Mouse (Mus musculus) retina, embryonic 14.5 days (tissue): ENCODE measurements at regions not wholly inside any gene's neighbourhood (a gene's known extent, or its start where the extent isn't known, plus 50 kb on each side); places are given as distances from the start of the nearest gene placed in this dataset.

Experiments
- DNase-seq: peaks from one replicate; pipeline ENCODE4 v3.0.0-alpha.2; 2015; ENCODE audit warnings: low spot score

GRCm38 (mm10) chr9:52298329-52298728 lies 130.0 kb upstream of the Zc3h12c start:
- DNase-seq = peak; percentile 81

- DNase-seq = no peak
Observed at GRCm38 (mm10) chr9:52294699-52295098, 126.3 kb upstream of the Zc3h12c start.

- DNase-seq = no peak
Observed at GRCm38 (mm10) chr9:52289069-52289468, 120.7 kb upstream of the Zc3h12c start.

- no peak for DNase-seq
Observed at GRCm38 (mm10) chr9:52287761-52288275, 119.4 kb upstream of the Zc3h12c start.

- DNase-seq = peak; percentile 85
Observed at GRCm38 (mm10) chr9:52287246-52287651, 118.9 kb upstream of the Zc3h12c start.

GRCm38 (mm10) chr9:52286104-52286503 lies 117.7 kb upstream of the Zc3h12c start:
- no peak for DNase-seq

GRCm38 (mm10) chr9:52283558-52283957 lies 115.2 kb upstream of the Zc3h12c start:
- no peak for DNase-seq

- no peak for DNase-seq
Observed at GRCm38 (mm10) chr9:52280995-52281394, 112.6 kb upstream of the Zc3h12c start.

GRCm38 (mm10) chr9:52280556-52280955 lies 112.2 kb upstream of the Zc3h12c start:
- no peak for DNase-seq

- DNase-seq = no peak
Observed at GRCm38 (mm10) chr9:52278701-52279023, 110.3 kb upstream of the Zc3h12c start.

- DNase-seq = peak; percentile 38
Observed at GRCm38 (mm10) chr9:52277954-52278700, 109.8 kb upstream of the Zc3h12c start.

- no peak for DNase-seq
Observed at GRCm38 (mm10) chr9:52273994-52274393, 105.6 kb upstream of the Zc3h12c start.

- DNase-seq = no peak
Observed at GRCm38 (mm10) chr9:52272668-52273067, 104.3 kb upstream of the Zc3h12c start.

GRCm38 (mm10) chr9:52271345-52272116 lies 103.2 kb upstream of the Zc3h12c start:
- DNase-seq = no peak

GRCm38 (mm10) chr9:52261538-52261937 lies 93.2 kb upstream of the Zc3h12c start:
- no peak for DNase-seq

GRCm38 (mm10) chr9:52259459-52259858 lies 91.1 kb upstream of the Zc3h12c start:
- no peak for DNase-seq

GRCm38 (mm10) chr9:52255692-52256091 lies 87.3 kb upstream of the Zc3h12c start:
- DNase-seq = peak; percentile 33

- DNase-seq = no peak
Observed at GRCm38 (mm10) chr9:52254475-52254874, 86.1 kb upstream of the Zc3h12c start.

GRCm38 (mm10) chr9:52251455-52251854 lies 83.1 kb upstream of the Zc3h12c start:
- no peak for DNase-seq

GRCm38 (mm10) chr9:52246712-52247111 lies 78.3 kb upstream of the Zc3h12c start:
- no peak for DNase-seq

GRCm38 (mm10) chr9:52244081-52244480 lies 75.7 kb upstream of the Zc3h12c start:
- DNase-seq = no peak

GRCm38 (mm10) chr9:52243032-52243431 lies 74.7 kb upstream of the Zc3h12c start:
- no peak for DNase-seq

- no peak for DNase-seq
Observed at GRCm38 (mm10) chr9:52241577-52241976, 73.2 kb upstream of the Zc3h12c start.
